Mouse (Mus musculus) MEL (cell line): ENCODE measurements at regions not wholly inside any gene's neighbourhood (a gene's known extent, or its start where the extent isn't known, plus 50 kb on each side); places are given as distances from the start of the nearest gene placed in this dataset.

Source experiments
- BHLHE40 ChIP-seq: IDR thresholded peaks from 2 replicates; pipeline ENCODE4 v1.6.1; 2012; ENCODE audit warnings: low read depth, mild to moderate bottlenecking, inconsistent platforms, low read length, improper control_type of control experiment, borderline replicate concordance
- CTCF ChIP-seq, 3 experiments: IDR thresholded peaks in 2 of 3; conservative IDR thresholded peaks in 1 of 3; 2 replicates each; pipeline ENCODE4 v1.5.1; 2011 to 2012; ENCODE audit warnings: low read length in 3 of 3, low read depth in 2 of 3, mild to moderate bottlenecking in 2 of 3, improper control_type of control experiment in 1 of 3, inconsistent platforms in 1 of 3, mixed read lengths in 1 of 3, moderate library complexity in 1 of 3; ENCODE audit not compliant: control insufficient read depth in 1 of 3, insufficient read depth in 1 of 3, poor library complexity in 1 of 3, severe bottlenecking in 1 of 3
- EP300 ChIP-seq, 2 experiments: IDR thresholded peaks; 2 replicates each; pipeline ENCODE4 v1.6.1; 2011; ENCODE audit warnings: improper control_type of control experiment in 2 of 2, low read length in 2 of 2, low read depth in 1 of 2, mild to moderate bottlenecking in 1 of 2
- HCFC1 ChIP-seq: IDR thresholded peaks from 2 replicates; pipeline ENCODE4 v1.6.1; 2012; ENCODE audit warnings: low read depth, mild to moderate bottlenecking, inconsistent platforms, low read length, improper control_type of control experiment, moderate library complexity
- MAFK ChIP-seq: IDR thresholded peaks from 2 replicates; pipeline ENCODE4 v1.6.1; 2011; ENCODE audit warnings: low read depth, mild to moderate bottlenecking, low read length, improper control_type of control experiment, borderline replicate concordance
- MAX ChIP-seq: IDR thresholded peaks from 2 replicates; pipeline ENCODE4 v1.6.1; 2011; ENCODE audit warnings: low read length, improper control_type of control experiment
- MEF2A ChIP-seq: IDR thresholded peaks from 2 replicates; pipeline ENCODE4 v1.6.1; 2014; ENCODE audit warnings: low read depth, mild to moderate bottlenecking, inconsistent platforms, low read length, improper control_type of control experiment; ENCODE audit not compliant: poor library complexity, insufficient replicate concordance, severe bottlenecking; ENCODE audit errors: extremely low read depth
- POLR2A ChIP-seq, 2 experiments: IDR thresholded peaks; 2 replicates each; pipeline ENCODE4 v1.6.1; 2011 to 2012; ENCODE audit warnings: low read length in 2 of 2, mild to moderate bottlenecking in 2 of 2, control low read depth in 1 of 2, improper control_type of control experiment in 1 of 2, low read depth in 1 of 2, moderate library complexity in 1 of 2; ENCODE audit not compliant: control insufficient read depth in 1 of 2, insufficient read depth in 1 of 2, poor library complexity in 1 of 2
- SIN3A ChIP-seq: IDR thresholded peaks from 2 replicates; pipeline ENCODE4 v1.6.1; 2012; ENCODE audit warnings: low read length, improper control_type of control experiment, inconsistent platforms
- SMC3 ChIP-seq: IDR thresholded peaks from 2 replicates; pipeline ENCODE4 v1.6.1; 2011; ENCODE audit warnings: low read depth, low read length, improper control_type of control experiment
- TCF12 ChIP-seq: IDR thresholded peaks from 2 replicates; pipeline ENCODE4 v1.6.1; 2014; ENCODE audit warnings: low read depth, mild to moderate bottlenecking, inconsistent platforms, low read length, improper control_type of control experiment, moderate library complexity
- USF1 ChIP-seq: IDR thresholded peaks from 2 replicates; pipeline ENCODE4 v1.6.1; 2014; ENCODE audit warnings: low read depth, mild to moderate bottlenecking, inconsistent platforms, low read length, improper control_type of control experiment, moderate library complexity
- ZMIZ1 ChIP-seq: IDR thresholded peaks from 2 replicates; pipeline ENCODE4 v1.6.1; 2012; ENCODE audit warnings: low read depth, mild to moderate bottlenecking, inconsistent platforms, low read length, improper control_type of control experiment, moderate library complexity

DNA sequence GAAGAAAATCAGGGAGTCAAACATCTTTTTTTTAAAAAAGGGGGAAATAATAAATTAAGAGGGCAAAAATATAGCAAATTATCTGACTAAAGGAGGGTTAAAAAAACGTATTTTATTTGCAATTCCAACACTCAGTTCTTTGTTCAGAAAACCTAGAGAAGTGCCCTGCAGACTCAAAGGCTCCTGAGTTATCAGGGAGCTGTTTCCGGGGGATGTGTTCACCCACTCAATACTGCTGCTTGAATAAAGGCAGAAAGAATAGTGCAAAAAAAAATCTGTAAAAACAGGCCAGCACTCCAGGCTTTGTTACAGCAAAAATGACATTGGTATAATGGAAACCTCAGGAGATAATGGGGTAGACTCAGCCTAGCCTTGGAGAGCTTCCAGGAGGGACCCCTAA lies 270.6 kb downstream of the Inhba start:
- no peak for TF ChIP-seq SIN3A
- TF ChIP-seq SMC3: no peak
- no peak for TF ChIP-seq POLR2A (IDR thresholded peaks at IDR 0.05; ENCODE audit: control insufficient read depth in 1 of 2, insufficient read depth in 1 of 2, low read depth in 1 of 2, low read length in 2 of 2, poor library complexity in 1 of 2)
- no peak for TF ChIP-seq USF1
- TF ChIP-seq MEF2A: no peak
- no peak for TF ChIP-seq BHLHE40
- no peak for TF ChIP-seq CTCF (IDR thresholded peaks at IDR 0.05 in 2 of 3, conservative IDR thresholded peaks at IDR 0.05 in 1 of 3; ENCODE audit: control insufficient read depth in 1 of 3, insufficient read depth in 1 of 3, low read depth in 2 of 3, low read length in 3 of 3, poor library complexity in 1 of 3, severe bottlenecking in 1 of 3)
- no peak for TF ChIP-seq EP300 (IDR thresholded peaks at IDR 0.05; ENCODE audit: low read depth in 1 of 2, low read length in 2 of 2)
- no peak for TF ChIP-seq MAX
- no peak for TF ChIP-seq TCF12
- no peak for TF ChIP-seq ZMIZ1
- TF ChIP-seq MAFK: no peak
- no peak for TF ChIP-seq HCFC1
